9 mouse cellular contexts compared by ENCODE assay signal in the genomic region with DNA sequence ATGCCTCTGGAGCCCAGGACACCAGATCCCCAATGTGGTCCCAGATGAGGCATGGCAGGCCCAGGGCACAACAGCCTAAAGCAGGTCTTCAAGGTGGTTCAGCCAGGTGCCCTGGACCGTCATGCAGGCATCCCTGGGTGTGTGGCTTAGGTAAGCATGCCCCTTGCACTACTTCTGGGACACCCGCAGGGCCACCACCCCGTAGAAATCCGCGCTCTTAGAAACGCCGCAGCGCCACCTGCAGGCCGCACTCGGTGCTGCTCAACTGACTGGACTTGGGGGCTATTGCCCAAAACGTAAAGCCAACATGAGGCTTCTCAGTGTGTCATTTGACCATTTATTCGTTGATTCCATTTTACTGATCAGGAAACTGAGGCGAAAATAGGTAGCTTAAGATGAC. TPM values are rescaled to one million over a fixed set of nuclear protein-coding genes. Genes with fewer than 3 reads are reported as not detected.
DNase-seq lines count a peak whose midpoint lies in the region; ATAC-seq and TF ChIP-seq lines count a peak whose summit lies in the region.
"Had no signal": no experiment of that assay in that cellular context is flagged by ENCODE, and none has a peak within 500 bp of the region (broad histone marks: within the 10 kb centered on the region; RNA-seq: fewer than 3 reads in every experiment).

No protein-coding gene starts in this region.

- no peak overlapping the region for H3K4me3 ChIP-seq in layer of hippocampus, adult 2 months
- H3K4me3 ChIP-seq in embryonic facial prominence, embryonic 11.5 days (ENCODE audit: low read depth, low read length): no peak overlapping the region
- H3K4me3 ChIP-seq: neural tube, embryonic 13.5 days had no signal

- no peak overlapping the region for H3K4me2 ChIP-seq in embryonic facial prominence, embryonic 11.5 days (ENCODE audit: low read depth, low read length)
- H3K4me2 ChIP-seq: neural tube, embryonic 13.5 days had no signal

- H3K9ac ChIP-seq in embryonic facial prominence, embryonic 11.5 days (replicated peaks; ENCODE audit: low read length): no peak overlapping the region
- H3K9ac ChIP-seq: neural tube, embryonic 13.5 days had no signal

- H3K27ac ChIP-seq in layer of hippocampus, adult 2 months: no peak overlapping the region
- H3K27ac ChIP-seq in embryonic facial prominence, embryonic 11.5 days (replicated peaks; ENCODE audit: low read depth, low read length): no peak overlapping the region
- H3K27ac ChIP-seq: neural tube, embryonic 13.5 days had no signal

- DNase-seq in CD4-positive, CD25-positive, alpha-beta regulatory T cell, adult 2 months (ENCODE audit: low read depth, low spot score): peak; percentile 55
- DNase-seq in layer of hippocampus, adult 2 months (ENCODE audit: low spot score in 2 of 2): peak in 1 of 2 experiments; percentile 26
- DNase-seq in layer of hippocampus, adult 18-20 months (ENCODE audit: low spot score in 2 of 2): no peak
- peak; percentile 74 for DNase-seq in adrenal gland, postnatal 14 days
- DNase-seq in embryonic facial prominence, embryonic 11.5 days (ENCODE audit: low spot score): peak; percentile 65
- peak; percentile 40 to 59 for DNase-seq in lung, postnatal 4 days
- peak; percentile 54 for DNase-seq in urinary bladder, postnatal 14 days (ENCODE audit: low spot score)

- ATAC-seq in CD4-positive, CD25-positive, alpha-beta regulatory T cell, adult 4 months: no peak
- ATAC-seq in embryonic facial prominence, embryonic 11.5 days (replicated peaks; ENCODE audit: insufficient number of reproducible peaks, low FRiP score, low TSS enrichment, low read depth): no peak

- no peaks in the 10 kb centered on the region for H3K36me3 ChIP-seq in embryonic facial prominence, embryonic 11.5 days (replicated peaks; ENCODE audit: control insufficient read depth, insufficient read depth, low read depth, low read length)
- H3K36me3 ChIP-seq: neural tube, embryonic 13.5 days had no signal

- WGBS in embryonic facial prominence, embryonic 11.5 days: 5% methylated on average over 13 of the region's 13 CpGs

- TF ChIP-seq CTCF in layer of hippocampus, adult 2 months (conservative IDR thresholded peaks at IDR 0.05): peak; percentile 85

- H3K9me3 ChIP-seq in embryonic facial prominence, embryonic 11.5 days (replicated peaks; ENCODE audit: control insufficient read depth, low read length): no peaks in the 10 kb centered on the region
- H3K9me3 ChIP-seq: neural tube, embryonic 13.5 days had no signal

- H3K27me3 ChIP-seq in embryonic facial prominence, embryonic 11.5 days (ENCODE audit: control insufficient read depth, insufficient read depth, low read length): no peaks in the 10 kb centered on the region

- H3K4me1 ChIP-seq in embryonic facial prominence, embryonic 11.5 days (ENCODE audit: control insufficient read depth, insufficient read depth, low read length): peaks cover 3% of the 10 kb centered on the region; the same call in 1 of the 2 replicates

RNA-seq across cellular contexts. Expression of gene Micall2, which starts 48.5 kb away (rescaled TPM):
- not detected for polyA plus RNA-seq in CD4-positive, CD25-positive, alpha-beta regulatory T cell, adult 4 months (2017; shearing (Covaris generic))
- 1 to 10 TPM; 1.4 to 1.6 TPM for total RNA-seq in layer of hippocampus, adult 2 months (2021)
- 1 to 10 TPM; 1.1 to 1.5 TPM for total RNA-seq in layer of hippocampus, adult 18-20 months (2021)
- 8.0 and 8.7 TPM in 2 replicates for total RNA-seq in adrenal gland, postnatal 14 days (2021)
- 5.7 and 6.4 TPM in 2 replicates for polyA plus RNA-seq in embryonic facial prominence, embryonic 11.5 days (2014; fragmentation: Nextera tagmentation; extraction: Ambion mirVana)

Comparison
In these comparisons a context has a peak if more than half of its experiments do, and no peak if none do; other contexts are left out.
1. DNase-seq: peak in CD4-positive, CD25-positive, alpha-beta regulatory T cell, adult 2 months (single experiment), adrenal gland, postnatal 14 days (single experiment), embryonic facial prominence, embryonic 11.5 days (single experiment), lung, postnatal 4 days (2 of 2) and urinary bladder, postnatal 14 days (single experiment); none in layer of hippocampus, adult 18-20 months (0 of 2).